Mouse (Mus musculus): Measurements from ENCODE around the gene Ptges. TPM values are rescaled to one million over a fixed set of nuclear protein-coding genes. Genes with fewer than 3 reads are reported as not detected.

Ptges gene
- polyA plus RNA-seq, 1 experiment, result 0.56 TPM

DNA sequence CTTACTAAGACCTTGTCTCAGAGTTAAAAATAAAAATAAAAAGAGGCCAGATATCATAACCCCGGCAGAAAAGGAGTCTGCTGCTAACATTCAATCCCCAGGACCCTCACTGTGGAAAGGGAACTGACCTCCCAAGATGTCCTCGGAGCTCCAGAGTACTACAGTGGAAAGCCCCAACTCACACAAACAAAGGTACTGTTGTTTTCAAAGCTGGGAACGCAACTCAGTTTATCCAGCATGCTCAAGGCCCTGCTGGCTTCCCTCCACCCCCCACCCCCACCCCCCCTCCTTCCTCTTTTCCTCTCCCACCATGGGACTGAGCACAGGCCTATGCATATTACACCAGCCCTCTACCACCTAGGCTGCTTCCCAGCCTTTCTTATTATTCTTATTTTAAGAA lies 14.8 kb downstream of the Ptges start:
- Histone ChIP-seq H3K4me3 (no peak overlapping the region), H3K4me2 (ENCODE audit: low read depth) (no peak overlapping the region), H3K79me2 (ENCODE audit: control insufficient read depth, insufficient read depth) (no peaks in the 10 kb centered on the region), H3ac (ENCODE audit: control insufficient read depth, insufficient read length) (no peak overlapping the region), H3K36me3 (ENCODE audit: control insufficient read depth, insufficient read depth) (no peaks in the 10 kb centered on the region), H3K27me3 (ENCODE audit: control insufficient read depth, insufficient read depth, insufficient read length) (no peaks in the 10 kb centered on the region)
- no peak for TF ChIP-seq E2F4 (IDR thresholded peaks at IDR 0.05; ENCODE audit: insufficient read depth)

DNA sequence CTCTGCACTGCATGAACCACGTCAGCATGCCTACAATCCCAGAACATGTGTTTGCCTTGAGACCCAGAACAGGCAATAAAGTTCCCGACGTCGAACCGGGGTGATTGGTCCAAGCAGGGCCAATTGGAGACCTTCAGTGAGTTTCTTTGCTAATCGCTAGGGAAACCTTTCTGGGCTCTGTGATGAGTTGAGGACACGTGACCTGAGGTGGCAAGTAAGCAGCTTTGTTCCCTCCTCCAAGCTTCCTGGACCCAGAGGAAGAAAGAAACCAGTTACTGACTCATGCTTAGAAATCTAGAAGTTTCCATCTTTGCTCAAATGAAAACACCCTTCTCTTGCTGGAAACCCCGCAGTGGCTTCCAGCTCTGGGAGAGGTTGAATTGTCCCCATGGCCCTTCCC lies 16.6 kb downstream of the Ptges start:
- no peaks in the 10 kb centered on the region for H3K27me3 ChIP-seq (ENCODE audit: control insufficient read depth, insufficient read depth, insufficient read length)
- H3K36me3 ChIP-seq (ENCODE audit: control insufficient read depth, insufficient read depth), result no peaks in the 10 kb centered on the region
- no peak for TF ChIP-seq USF1 (IDR thresholded peaks at IDR 0.05; ENCODE audit: low read depth)
- no peak for TF ChIP-seq MYOD1 (IDR thresholded peaks at IDR 0.05; ENCODE audit: control insufficient read depth in 1 of 3, insufficient read length in 2 of 3, low read depth in 2 of 3)
- TF ChIP-seq POLR2AphosphoS2 (IDR thresholded peaks at IDR 0.05; ENCODE audit: insufficient read length, low read depth), result no peak
- no peak for TF ChIP-seq MAX (IDR thresholded peaks at IDR 0.05; ENCODE audit: low read depth)
- no peak for TF ChIP-seq SRF (IDR thresholded peaks at IDR 0.05; ENCODE audit: control insufficient read depth, insufficient read length, low read depth)
- TF ChIP-seq TCF3 (IDR thresholded peaks at IDR 0.05; ENCODE audit: insufficient read length, low read depth), result no peak
- no peak for TF ChIP-seq POLR2A (IDR thresholded peaks at IDR 0.05; ENCODE audit: insufficient read length, low read depth)
- no peak for TF ChIP-seq REST (IDR thresholded peaks at IDR 0.05; ENCODE audit: insufficient read depth, insufficient read length)
- no peak for TF ChIP-seq MYOG (IDR thresholded peaks at IDR 0.05; ENCODE audit: control insufficient read depth in 1 of 3, insufficient read depth in 1 of 3, insufficient read length in 2 of 3, low read depth in 2 of 3)
- TF ChIP-seq CEBPB (IDR thresholded peaks at IDR 0.05; ENCODE audit: insufficient read depth, poor library complexity, severe bottlenecking), result no peak
- TF ChIP-seq E2F4 (IDR thresholded peaks at IDR 0.05; ENCODE audit: insufficient read depth), result no peak
- TF ChIP-seq TCF12 (IDR thresholded peaks at IDR 0.05; ENCODE audit: insufficient read depth, poor library complexity, severe bottlenecking), result no peak
- no peaks in the 10 kb centered on the region for H3K79me2 ChIP-seq (ENCODE audit: control insufficient read depth, insufficient read depth)
- no peak overlapping the region for H3K4me3 ChIP-seq
- no peak overlapping the region for H3K4me2 ChIP-seq (ENCODE audit: low read depth)
- H3ac ChIP-seq (ENCODE audit: control insufficient read depth, insufficient read length), result no peak overlapping the region

DNA sequence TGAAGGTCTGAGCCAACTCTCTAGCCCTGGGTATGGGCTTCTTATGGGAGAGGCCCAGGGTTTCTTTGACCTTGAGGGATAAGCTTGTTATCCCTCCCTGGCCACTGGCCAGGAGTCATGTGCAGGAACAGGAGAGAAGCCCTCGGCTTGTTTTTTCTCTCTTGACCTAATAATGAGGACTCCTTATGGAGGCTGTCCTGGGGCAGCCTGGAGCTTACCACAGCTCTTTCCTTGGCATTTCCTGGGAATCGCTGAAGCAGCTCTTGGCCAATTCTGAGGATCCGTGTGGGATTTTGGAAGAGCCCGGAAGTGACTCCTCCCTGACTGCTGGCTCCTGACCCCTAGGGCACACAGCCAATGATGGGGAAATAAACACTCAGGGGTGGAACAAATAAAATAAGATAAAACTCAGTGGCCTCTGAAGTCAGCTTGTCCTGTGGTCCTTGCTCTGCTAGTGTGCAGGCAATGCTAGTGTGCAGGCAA lies 17.3 kb downstream of the Ptges start:
- Histone ChIP-seq H3K4me2 (ENCODE audit: low read depth) (no peak overlapping the region), H3ac (ENCODE audit: control insufficient read depth, insufficient read length) (no peak overlapping the region), H3K79me2 (ENCODE audit: control insufficient read depth, insufficient read depth) (no peaks in the 10 kb centered on the region), H3K27me3 (ENCODE audit: control insufficient read depth, insufficient read depth, insufficient read length) (no peaks in the 10 kb centered on the region), H3K4me3 (no peak overlapping the region), H3K36me3 (ENCODE audit: control insufficient read depth, insufficient read depth) (no peaks in the 10 kb centered on the region)
- TF ChIP-seq USF1 (IDR thresholded peaks at IDR 0.05; ENCODE audit: low read depth) (no peak), POLR2A (IDR thresholded peaks at IDR 0.05; ENCODE audit: insufficient read length, low read depth) (no peak), MAX (IDR thresholded peaks at IDR 0.05; ENCODE audit: low read depth) (no peak), MYOD1 (IDR thresholded peaks at IDR 0.05; ENCODE audit: control insufficient read depth in 1 of 3, insufficient read length in 2 of 3, low read depth in 2 of 3) (no peak), TCF3 (IDR thresholded peaks at IDR 0.05; ENCODE audit: insufficient read length, low read depth) (no peak), E2F4 (IDR thresholded peaks at IDR 0.05; ENCODE audit: insufficient read depth) (no peak)

DNA sequence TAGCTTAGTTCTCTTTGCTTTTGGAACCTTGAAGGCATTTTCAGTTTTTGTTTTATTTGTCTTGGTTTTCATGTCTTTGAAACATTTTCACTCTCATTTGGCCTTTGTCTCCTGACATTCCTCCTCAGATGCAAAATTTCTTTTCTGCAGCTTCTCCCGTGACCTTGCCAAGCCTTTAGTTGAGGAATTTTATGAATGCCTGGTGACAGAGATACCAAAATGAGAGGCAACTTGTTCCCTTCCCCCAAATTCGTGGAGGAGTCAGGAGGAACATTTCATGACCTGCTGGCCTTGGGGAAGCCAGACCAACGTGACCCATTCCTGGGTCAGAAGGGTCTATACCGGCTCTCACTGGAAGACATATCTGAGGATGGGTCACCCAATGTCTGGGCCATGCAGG lies 23.0 kb downstream of the Ptges start:
- H3K4me3 ChIP-seq, result no peak overlapping the region
- H3K79me2 ChIP-seq (ENCODE audit: control insufficient read depth, insufficient read depth), result no peaks in the 10 kb centered on the region
- no peak overlapping the region for H3ac ChIP-seq (ENCODE audit: control insufficient read depth, insufficient read length)
- no peaks in the 10 kb centered on the region for H3K27me3 ChIP-seq (ENCODE audit: control insufficient read depth, insufficient read depth, insufficient read length)
- H3K36me3 ChIP-seq (ENCODE audit: control insufficient read depth, insufficient read depth), result no peaks in the 10 kb centered on the region
- TF ChIP-seq USF1 (IDR thresholded peaks at IDR 0.05; ENCODE audit: low read depth), result no peak
- TF ChIP-seq MYOD1 (IDR thresholded peaks at IDR 0.05; ENCODE audit: control insufficient read depth in 1 of 3, insufficient read length in 2 of 3, low read depth in 2 of 3), result no peak
- no peak for TF ChIP-seq SRF (IDR thresholded peaks at IDR 0.05; ENCODE audit: control insufficient read depth, insufficient read length, low read depth)
- no peak for TF ChIP-seq CEBPB (IDR thresholded peaks at IDR 0.05; ENCODE audit: insufficient read depth, poor library complexity, severe bottlenecking)
- TF ChIP-seq TCF12 (IDR thresholded peaks at IDR 0.05; ENCODE audit: insufficient read depth, poor library complexity, severe bottlenecking), result no peak
- TF ChIP-seq POLR2A (IDR thresholded peaks at IDR 0.05; ENCODE audit: insufficient read length, low read depth), result no peak
- TF ChIP-seq MYOG (IDR thresholded peaks at IDR 0.05; ENCODE audit: control insufficient read depth in 1 of 3, insufficient read depth in 1 of 3, insufficient read length in 2 of 3, low read depth in 2 of 3), result no peak
- no peak for TF ChIP-seq TCF3 (IDR thresholded peaks at IDR 0.05; ENCODE audit: insufficient read length, low read depth)
- TF ChIP-seq REST (IDR thresholded peaks at IDR 0.05; ENCODE audit: insufficient read depth, insufficient read length), result no peak
- no peak for TF ChIP-seq MAX (IDR thresholded peaks at IDR 0.05; ENCODE audit: low read depth)
- TF ChIP-seq POLR2AphosphoS2 (IDR thresholded peaks at IDR 0.05; ENCODE audit: insufficient read length, low read depth), result no peak
- no peak for TF ChIP-seq E2F4 (IDR thresholded peaks at IDR 0.05; ENCODE audit: insufficient read depth)
- H3K4me2 ChIP-seq (ENCODE audit: low read depth), result no peak overlapping the region

DNA sequence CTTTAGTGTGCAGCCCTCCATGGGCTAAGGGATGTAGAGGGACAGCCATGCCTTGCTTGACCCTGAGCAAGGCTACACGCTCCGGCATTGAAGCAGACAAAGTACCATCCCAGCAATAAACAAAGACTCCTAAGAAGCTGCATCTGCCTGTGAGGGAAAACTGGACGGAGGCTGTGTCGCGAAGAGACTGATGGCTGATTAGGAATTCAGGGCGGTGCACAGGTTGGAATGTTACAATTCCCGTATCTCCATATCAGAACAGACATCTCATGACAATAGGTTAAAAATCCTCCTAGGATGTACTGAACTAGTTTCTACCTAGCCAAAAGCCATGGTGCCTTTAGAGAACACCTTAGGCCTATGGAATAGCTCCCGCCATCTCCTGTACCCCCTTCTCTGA lies 23.8 kb downstream of the Ptges start:
- Histone ChIP-seq H3K4me2 (ENCODE audit: low read depth) (no peak overlapping the region), H3K27me3 (ENCODE audit: control insufficient read depth, insufficient read depth, insufficient read length) (no peaks in the 10 kb centered on the region)

More for the DNA sequence above, 23.8 kb downstream of the Ptges start:
- Histone ChIP-seq H3ac (ENCODE audit: control insufficient read depth, insufficient read length) (no peak overlapping the region), H3K36me3 (ENCODE audit: control insufficient read depth, insufficient read depth) (no peaks in the 10 kb centered on the region), H3K4me3 (no peak overlapping the region), H3K79me2 (ENCODE audit: control insufficient read depth, insufficient read depth) (no peaks in the 10 kb centered on the region)
- no peak for TF ChIP-seq MAX (IDR thresholded peaks at IDR 0.05; ENCODE audit: low read depth)
- TF ChIP-seq TCF3 (IDR thresholded peaks at IDR 0.05; ENCODE audit: insufficient read length, low read depth), result no peak
- no peak for TF ChIP-seq CEBPB (IDR thresholded peaks at IDR 0.05; ENCODE audit: insufficient read depth, poor library complexity, severe bottlenecking)
- no peak for TF ChIP-seq POLR2A (IDR thresholded peaks at IDR 0.05; ENCODE audit: insufficient read length, low read depth)
- no peak for TF ChIP-seq MYOG (IDR thresholded peaks at IDR 0.05; ENCODE audit: control insufficient read depth in 1 of 3, insufficient read depth in 1 of 3, insufficient read length in 2 of 3, low read depth in 2 of 3)
- TF ChIP-seq SRF (IDR thresholded peaks at IDR 0.05; ENCODE audit: control insufficient read depth, insufficient read length, low read depth), result no peak
- TF ChIP-seq POLR2AphosphoS2 (IDR thresholded peaks at IDR 0.05; ENCODE audit: insufficient read length, low read depth), result no peak
- no peak for TF ChIP-seq TCF12 (IDR thresholded peaks at IDR 0.05; ENCODE audit: insufficient read depth, poor library complexity, severe bottlenecking)
- no peak for TF ChIP-seq MYOD1 (IDR thresholded peaks at IDR 0.05; ENCODE audit: control insufficient read depth in 1 of 3, insufficient read length in 2 of 3, low read depth in 2 of 3)
- TF ChIP-seq USF1 (IDR thresholded peaks at IDR 0.05; ENCODE audit: low read depth), result no peak
- TF ChIP-seq REST (IDR thresholded peaks at IDR 0.05; ENCODE audit: insufficient read depth, insufficient read length), result no peak
- TF ChIP-seq E2F4 (IDR thresholded peaks at IDR 0.05; ENCODE audit: insufficient read depth), result no peak
